Mouse (Mus musculus) hindbrain, postnatal 0 days (tissue): Measurements from ENCODE around the gene Ptrh2. TPM values are rescaled to one million over a fixed set of nuclear protein-coding genes. Genes with fewer than 3 reads are reported as not detected.

Experiments
- ATAC-seq: fragments of 200-750 bp; cut with Nextera tagmentation; 2 replicates; pipeline ENCODE4 v1.8.0; 2017; ENCODE audit warnings: mild to moderate bottlenecking, moderate TSS enrichment, moderate library complexity
- DNase-seq: peaks from one replicate; pipeline ENCODE4 v3.0.0-alpha.2; 2015; ENCODE audit warnings: low spot score
- H3K27ac ChIP-seq: fragments of 300-500 bp; sonication (generic); 2 replicates; pipeline ENCODE4 v1.5.1; 2014; ENCODE audit warnings: mild to moderate bottlenecking
- H3K27me3 ChIP-seq: fragments of 300-500 bp; sonication (generic); 2 replicates; pipeline ENCODE4 v1.6.1; 2014; ENCODE audit warnings: low read length, mixed read lengths; ENCODE audit not compliant: insufficient read depth
- H3K36me3 ChIP-seq: fragments of 300-500 bp; sonication (generic); 2 replicates; pipeline ENCODE4 v1.6.1; 2014; ENCODE audit warnings: low read length, mixed read lengths; ENCODE audit not compliant: insufficient read depth
- H3K4me1 ChIP-seq: fragments of 300-500 bp; sonication (generic); 2 replicates; pipeline ENCODE4 v1.6.1; 2014; ENCODE audit warnings: antibody characterized with exemption, low read length, mixed read lengths; ENCODE audit not compliant: insufficient read depth
- H3K4me2 ChIP-seq: fragments of 300-500 bp; sonication (generic); 2 replicates; pipeline ENCODE4 v1.6.1; 2014; ENCODE audit warnings: low read depth, mild to moderate bottlenecking, low read length, moderate library complexity, mixed read lengths
- H3K4me3 ChIP-seq: fragments of 300-500 bp; sonication (generic); 2 replicates; pipeline ENCODE4 v1.5.1; 2014; ENCODE audit warnings: low read length
- H3K9ac ChIP-seq: fragments of 300-500 bp; sonication (generic); replicated peaks from 2 replicates; pipeline ENCODE4 v1.6.1; 2014; ENCODE audit warnings: mild to moderate bottlenecking, low read length, moderate library complexity, mixed read lengths
- H3K9me3 ChIP-seq: fragments of 300-500 bp; sonication (generic); 2 replicates; pipeline ENCODE4 v1.6.1; 2016; ENCODE audit warnings: low read length, mixed read lengths
- CTCF ChIP-seq: IDR thresholded peaks from 2 replicates; pipeline ENCODE4 v1.5.1; 2016; ENCODE audit warnings: antibody characterized with exemption, control low read depth, low read depth
- WGBS: fragments of 180-500 bp; shearing (Covaris S2); extraction: QIAGEN DNeasy Blood & Tissue Kit; methylation state at CpG from one replicate; pipeline ENCODE4 v1.1.7; 2014; 5-methylcytosine and 5-hydroxymethylcytosine counted together
- polyA plus RNA-seq: library from polyadenylated mRNA; unstranded; fragments of >200 nt; fragmentation: Nextera tagmentation; extraction: Ambion mirVana; gene quantifications from 2 replicates; pipeline ENCODE4 v1.2.1, GENCODE M21; 2015
- total RNA-seq: library from RNA; depleted of rRNA; stranded (reverse); fragments of >200 nt; gene quantifications from 2 replicates; pipeline ENCODE4 v1.2.3, GENCODE M21; 2014

Gene Ptrh2
- total and polyA plus RNA-seq, 2 experiments from 2014 or later: 10.6 to 21.2 TPM

DNA sequence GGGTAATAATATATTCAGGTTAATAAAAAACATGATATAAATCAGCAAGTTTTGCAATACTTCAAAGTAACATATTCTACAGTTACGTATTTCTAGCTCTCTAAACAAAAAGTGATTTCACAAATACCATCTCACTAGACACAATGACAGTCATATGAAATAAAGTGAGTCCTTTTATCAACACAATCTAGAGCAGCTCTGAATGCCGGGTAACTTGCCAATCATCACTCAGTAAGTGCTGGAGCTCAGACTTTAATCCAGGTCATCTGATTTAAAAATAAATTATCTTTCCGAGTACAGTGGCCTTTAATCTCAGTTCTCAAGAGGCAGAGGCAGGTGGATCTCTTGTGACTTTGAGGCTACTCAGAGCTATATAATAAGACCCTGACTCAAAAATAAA, 2.4 kb upstream of the Ptrh2 start:
- Histone ChIP-seq H3K9me3 (no peaks in the 10 kb centered on the region), H3K36me3 (no peaks in the 10 kb centered on the region), H3K4me2 (no peak overlapping the region), H3K4me3 (no peak overlapping the region), H3K27ac (no peak overlapping the region), H3K4me1 (peaks cover 15% of the 10 kb centered on the region), H3K9ac (no peak overlapping the region), H3K27me3 (no peaks in the 10 kb centered on the region)
- ATAC-seq: no peak
- 94% methylated on average over 3 of the region's 3 CpGs for WGBS
- TF ChIP-seq CTCF: no peak
- no peak for DNase-seq

- H3K36me3 ChIP-seq: no peaks in the 10 kb centered on the region
- no peak for DNase-seq
- ATAC-seq: no peak
- H3K9ac ChIP-seq: peak overlapping the region; percentile 88
- no peaks in the 10 kb centered on the region for H3K27me3 ChIP-seq
- TF ChIP-seq CTCF: no peak
- H3K4me1 ChIP-seq: peaks cover 15% of the 10 kb centered on the region
- H3K4me3 ChIP-seq: peak overlapping the region; percentile 86
- peak overlapping the region; percentile 88; the same call in 1 of the 2 replicates for H3K27ac ChIP-seq
- H3K4me2 ChIP-seq: peak overlapping the region; percentile 67
- H3K9me3 ChIP-seq: no peaks in the 10 kb centered on the region
- 37% methylated on average over 7 of the region's 7 CpGs for WGBS
Measured at GRCm38 (mm10) chr11:86682861-86683260, 924 bp upstream of the Ptrh2 start.

DNA sequence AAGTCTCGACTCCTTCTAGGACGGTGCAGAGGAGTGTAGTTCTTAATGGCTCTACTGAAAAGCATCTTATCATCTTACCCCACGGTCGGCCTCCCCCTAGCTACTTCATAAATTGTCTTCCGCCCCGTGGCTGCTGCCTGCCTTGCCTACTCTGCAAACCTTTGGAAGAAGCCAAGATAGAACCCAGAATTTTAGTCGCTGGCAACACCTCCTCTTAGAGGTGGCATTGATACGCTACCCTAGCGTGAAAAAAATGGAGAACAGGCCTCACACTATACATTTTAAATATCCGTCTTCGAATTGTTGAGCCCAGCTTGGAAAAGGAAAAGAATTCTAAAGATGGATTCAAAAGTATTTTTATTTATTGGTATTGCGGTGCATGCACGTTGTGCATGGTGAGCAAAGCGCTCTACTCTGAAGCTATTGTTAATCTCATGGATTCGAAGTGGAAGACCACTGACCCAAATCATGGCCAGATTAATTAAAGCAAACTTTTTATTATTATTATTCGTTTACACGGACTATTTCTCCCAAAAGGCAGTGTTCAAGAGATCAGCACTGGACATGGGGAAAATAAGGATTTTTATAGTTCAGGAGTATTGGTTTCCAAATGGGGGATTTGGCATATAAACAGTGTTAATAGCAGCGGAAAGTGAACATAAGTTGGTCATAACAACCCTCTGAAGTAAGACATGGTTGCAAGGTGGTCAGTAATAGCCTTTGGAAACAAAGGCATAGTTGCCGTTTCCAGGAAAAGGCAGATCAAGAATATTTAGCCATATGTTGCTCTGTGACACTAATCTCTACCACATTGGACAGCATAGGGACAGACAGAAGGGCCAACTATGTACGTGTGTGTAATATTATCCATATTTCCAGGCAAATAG, 584 bp downstream of the Ptrh2 start:
- Histone ChIP-seq H3K27me3 (no peaks in the 10 kb centered on the region), H3K9me3 (no peaks in the 10 kb centered on the region), H3K4me3 (peak overlapping the region; percentile 86), H3K36me3 (peaks cover 6% of the 10 kb centered on the region; the same call in 1 of the 2 replicates), H3K4me1 (peaks cover 15% of the 10 kb centered on the region), H3K9ac (peak overlapping the region; percentile 88), H3K27ac (peak overlapping the region; percentile 88), H3K4me2 (peak overlapping the region; percentile 80)
- DNase-seq (no peak), ATAC-seq (no peak)
- WGBS: 9% methylated on average over 20 of the region's 20 CpGs
- TF ChIP-seq CTCF: no peak; the same call in 1 of the 2 replicates

DNA sequence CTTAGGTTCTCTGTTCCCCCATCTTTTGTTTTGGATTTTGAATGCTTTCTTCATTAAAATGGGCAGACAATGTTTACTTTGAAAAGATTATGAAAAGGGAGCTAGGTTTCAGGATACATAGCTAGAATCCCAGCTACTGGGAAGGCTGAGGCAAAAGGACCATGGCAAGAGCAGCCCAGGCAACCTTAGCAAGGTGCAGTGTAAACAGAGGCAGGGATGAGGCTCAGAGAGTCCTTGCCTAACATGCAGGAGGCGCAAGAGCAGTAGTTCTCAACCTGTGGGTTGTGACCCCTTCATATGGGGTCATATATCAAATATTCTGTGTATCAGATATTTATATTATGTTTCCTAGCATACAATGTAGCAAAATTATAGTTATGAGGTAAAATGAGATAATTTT, 1.6 kb downstream of the Ptrh2 start:
- Histone ChIP-seq H3K27ac (no peak overlapping the region), H3K27me3 (no peaks in the 10 kb centered on the region), H3K4me3 (0 out of 2 replicates have a peak overlapping the region, but pooled peaks have one; percentile 86), H3K4me1 (peaks cover 15% of the 10 kb centered on the region), H3K36me3 (peaks cover 13% of the 10 kb centered on the region; the same call in 1 of the 2 replicates), H3K9ac (0 out of 2 replicates have a peak overlapping the region, but pooled peaks have one; percentile 88), H3K4me2 (0 out of 2 replicates have a peak overlapping the region, but pooled peaks have one; percentile 80), H3K9me3 (no peaks in the 10 kb centered on the region)
- WGBS: 100% methylated on average over 1 of the region's 1 CpGs
- ATAC-seq (no peak), DNase-seq (no peak)
- no peak for TF ChIP-seq CTCF

- H3K4me2 ChIP-seq: no peak overlapping the region
- H3K4me1 ChIP-seq: no peaks in the 10 kb centered on the region
- peaks cover 32% of the 10 kb centered on the region; the same call in 1 of the 2 replicates for H3K36me3 ChIP-seq
- no peaks in the 10 kb centered on the region for H3K27me3 ChIP-seq
- WGBS: 93% methylated on average over 3 of the region's 3 CpGs
- H3K9ac ChIP-seq: no peak overlapping the region
- H3K4me3 ChIP-seq: no peak overlapping the region
- no peak for DNase-seq
- no peak for ATAC-seq
- TF ChIP-seq CTCF: no peak
- no peaks in the 10 kb centered on the region for H3K9me3 ChIP-seq
- H3K27ac ChIP-seq: no peak overlapping the region
Measured at GRCm38 (mm10) chr11:86690383-86690782, 6.6 kb downstream of the Ptrh2 start.

- DNase-seq (no peak), ATAC-seq (no peak)
- H3K9me3 ChIP-seq: no peaks in the 10 kb centered on the region
- no peak for TF ChIP-seq CTCF
- no peaks in the 10 kb centered on the region for H3K27me3 ChIP-seq
- H3K4me2 ChIP-seq: no peak overlapping the region
- H3K27ac ChIP-seq: no peak overlapping the region
- H3K9ac ChIP-seq: no peak overlapping the region
- peaks cover 32% of the 10 kb centered on the region; the same call in 1 of the 2 replicates for H3K36me3 ChIP-seq
- H3K4me3 ChIP-seq: no peak overlapping the region
- H3K4me1 ChIP-seq: no peaks in the 10 kb centered on the region
- WGBS: 94% methylated on average over 3 of the region's 3 CpGs
Measured at GRCm38 (mm10) chr11:86691482-86691881, 7.7 kb downstream of the Ptrh2 start.

GRCm38 (mm10) chr11:86691956-86692355, 8.2 kb downstream of the Ptrh2 start:
- Histone ChIP-seq H3K4me1 (no peaks in the 10 kb centered on the region), H3K9me3 (no peaks in the 10 kb centered on the region), H3K4me3 (no peak overlapping the region), H3K27ac (no peak overlapping the region), H3K4me2 (no peak overlapping the region), H3K36me3 (peaks cover 36% of the 10 kb centered on the region; the same call in 1 of the 2 replicates), H3K27me3 (no peaks in the 10 kb centered on the region), H3K9ac (no peak overlapping the region)
- 89% methylated on average over 2 of the region's 2 CpGs for WGBS
- DNase-seq (no peak), ATAC-seq (no peak)
- TF ChIP-seq CTCF: no peak
